Mouse (Mus musculus) urinary bladder, adult 2 months (tissue): ENCODE measurements around the gene Ntrk3. TPM values are rescaled to one million over a fixed set of nuclear protein-coding genes. Genes with fewer than 3 reads are reported as not detected.

ENCODE experiments used
- DNase-seq: peaks from one replicate; pipeline ENCODE4 v3.0.0; 2022; ENCODE audit warnings: low spot score
- polyA plus RNA-seq: library from polyadenylated mRNA; depleted of rRNA; stranded (reverse); fragments of >200 nt; gene quantifications from 2 replicates; pipeline ENCODE4 v1.2.3, GENCODE M21; 2012

The Ntrk3 gene
- polyA plus RNA-seq, 1 experiment = 2.4 TPM

GRCm38 (mm10) chr7:78520243-78520927 is 217.4 kb downstream of the Ntrk3 start:
- no peak for DNase-seq

- no peak for DNase-seq
Observed at GRCm38 (mm10) chr7:78519689-78520088, 218.1 kb downstream of the Ntrk3 start.

GRCm38 (mm10) chr7:78518760-78519363 is 218.9 kb downstream of the Ntrk3 start:
- no peak for DNase-seq

- no peak for DNase-seq
Observed at GRCm38 (mm10) chr7:78515042-78515609, 222.7 kb downstream of the Ntrk3 start.

- no peak for DNase-seq
Observed at GRCm38 (mm10) chr7:78507032-78507611, 230.7 kb downstream of the Ntrk3 start.

- DNase-seq = no peak
Observed at GRCm38 (mm10) chr7:78500863-78501262, 236.9 kb downstream of the Ntrk3 start.

- DNase-seq = no peak
Observed at GRCm38 (mm10) chr7:78499970-78500369, 237.8 kb downstream of the Ntrk3 start.

- DNase-seq = no peak
Observed at GRCm38 (mm10) chr7:78498356-78498755, 239.5 kb downstream of the Ntrk3 start.

GRCm38 (mm10) chr7:78497819-78498218 is 240.0 kb downstream of the Ntrk3 start:
- DNase-seq = no peak

GRCm38 (mm10) chr7:78493591-78493990 is 244.2 kb downstream of the Ntrk3 start:
- DNase-seq = no peak

GRCm38 (mm10) chr7:78491176-78491575 is 246.6 kb downstream of the Ntrk3 start:
- no peak for DNase-seq

- DNase-seq = no peak
Observed at GRCm38 (mm10) chr7:78484290-78484689, 253.5 kb downstream of the Ntrk3 start.

- no peak for DNase-seq
Observed at GRCm38 (mm10) chr7:78483729-78484128, 254.1 kb downstream of the Ntrk3 start.

- no peak for DNase-seq
Observed at GRCm38 (mm10) chr7:78483061-78483460, 254.8 kb downstream of the Ntrk3 start.

- no peak for DNase-seq
Observed at GRCm38 (mm10) chr7:78478881-78479280, 258.9 kb downstream of the Ntrk3 start.

GRCm38 (mm10) chr7:78471755-78472154 is 266.1 kb downstream of the Ntrk3 start:
- no peak for DNase-seq

GRCm38 (mm10) chr7:78471270-78471669 is 266.5 kb downstream of the Ntrk3 start:
- no peak for DNase-seq

GRCm38 (mm10) chr7:78462605-78463004 is 275.2 kb downstream of the Ntrk3 start:
- no peak for DNase-seq

- DNase-seq = no peak
Observed at GRCm38 (mm10) chr7:78459021-78459420, 278.8 kb downstream of the Ntrk3 start.

GRCm38 (mm10) chr7:78451666-78452065 is 286.1 kb downstream of the Ntrk3 start:
- no peak for DNase-seq

GRCm38 (mm10) chr7:78449909-78450592 is 287.8 kb downstream of the Ntrk3 start:
- no peak for DNase-seq

- DNase-seq = no peak
Observed at GRCm38 (mm10) chr7:78448841-78449240, 289.0 kb downstream of the Ntrk3 start.
